Mouse (Mus musculus) testis, postnatal 14 days (tissue): ENCODE results near the gene Hsd17b3.

Source experiments
- DNase-seq: peaks from one replicate; pipeline ENCODE4 v3.0.0; 2021; ENCODE audit warnings: low spot score

Hsd17b3 gene

GRCm38 (mm10) chr13:64020902-64021311 is 68.1 kb downstream of the Hsd17b3 start:
- DNase-seq: no peak

- no peak for DNase-seq
Observed at GRCm38 (mm10) chr13:64018586-64019141, 70.4 kb downstream of the Hsd17b3 start.

DNA sequence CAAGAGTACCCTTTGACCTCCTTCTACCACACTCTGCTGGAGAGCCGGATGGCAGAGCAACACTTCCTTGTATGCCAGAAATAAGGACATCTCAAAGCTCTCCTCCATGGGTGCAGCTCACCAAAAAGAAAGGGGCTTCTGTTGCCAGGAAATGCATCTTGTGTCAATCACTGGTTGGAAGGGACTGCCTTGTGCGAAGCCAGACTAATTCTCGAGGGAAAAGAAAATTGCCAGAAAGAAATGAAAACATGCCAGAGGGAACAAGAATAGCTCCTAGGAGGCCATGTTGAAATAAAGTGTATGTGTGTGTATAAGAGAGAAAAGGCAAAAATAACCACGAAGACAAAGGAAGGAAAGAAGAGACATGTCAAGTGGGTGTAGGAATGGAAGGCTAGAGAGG is 73.0 kb downstream of the Hsd17b3 start:
- DNase-seq: no peak

GRCm38 (mm10) chr13:64011157-64011556 is 77.9 kb downstream of the Hsd17b3 start:
- DNase-seq: no peak
